ENCODE assay signal across 24 mouse cellular contexts in the genomic region with DNA sequence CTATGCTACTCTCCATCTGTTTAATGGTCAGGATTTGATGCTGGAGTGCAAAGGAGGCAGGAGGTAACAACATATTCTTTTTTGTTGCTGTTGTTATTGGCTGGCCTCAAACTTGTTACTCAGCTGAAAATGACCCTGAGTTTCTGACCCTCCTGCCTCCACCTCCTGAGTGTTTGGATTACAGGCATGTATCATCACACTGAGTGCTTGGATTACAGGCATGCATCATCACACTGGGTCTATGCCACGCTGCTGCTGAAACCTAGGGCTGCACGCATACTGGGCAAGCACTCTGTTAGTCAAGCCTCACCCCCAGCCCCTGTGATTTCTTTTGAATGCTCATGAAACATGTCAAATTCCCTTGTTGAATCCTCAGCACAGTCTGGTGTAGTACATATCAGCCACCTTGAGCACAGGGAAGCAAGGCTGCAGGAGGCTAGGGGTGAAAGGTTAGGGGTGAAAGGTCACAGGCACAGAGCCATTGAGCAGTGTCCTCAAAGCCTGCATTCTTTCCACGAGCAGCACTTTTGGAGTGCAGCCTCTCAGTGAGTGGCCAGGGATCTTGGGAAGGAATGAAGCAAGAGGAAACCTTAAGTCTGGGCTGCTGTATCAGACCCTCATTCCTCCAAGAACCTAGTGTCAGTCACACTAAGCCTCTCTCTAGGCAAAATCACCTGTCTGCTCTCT. TPM values are rescaled to one million over a fixed set of nuclear protein-coding genes. Genes with fewer than 3 reads are reported as not detected.
A peak's percentile ranks its signal among the peaks of the same experiment; 100 is the strongest.
DNase-seq lines count a peak whose midpoint lies in the region; ATAC-seq and TF ChIP-seq lines count a peak whose summit lies in the region.
"Had no signal": no experiment of that assay in that cellular context is flagged by ENCODE, and none has a peak within 500 bp of the region (broad histone marks: within the 10 kb centered on the region; RNA-seq: fewer than 3 reads in every experiment).

No protein-coding gene starts in this region.

- no peak overlapping the region for H3K9ac ChIP-seq in lung, embryonic 16.5 days (ENCODE audit: low read length)
- H3K9ac ChIP-seq: forebrain, embryonic 13.5 days; heart, embryonic 15.5 days; liver, embryonic 12.5 days had no signal

- no peak for TF ChIP-seq POLR2A in lung, adult 2 months (IDR thresholded peaks at IDR 0.05; ENCODE audit: borderline replicate concordance, extremely low read depth, low read depth, low read length)

- TF ChIP-seq CTCF in lung, adult 2 months (IDR thresholded peaks at IDR 0.05; ENCODE audit: insufficient read depth, low read length) = no peak

- no peak overlapping the region for H3K4me2 ChIP-seq in lung, embryonic 16.5 days (ENCODE audit: low read depth, low read length)
- H3K4me2 ChIP-seq: forebrain, embryonic 13.5 days; heart, embryonic 15.5 days; liver, embryonic 12.5 days had no signal

- no peaks in the 10 kb centered on the region for H3K27me3 ChIP-seq in heart, embryonic 10.5 days (ENCODE audit: insufficient read depth, poor library complexity, severe bottlenecking)
- H3K27me3 ChIP-seq in lung, embryonic 16.5 days (ENCODE audit: control insufficient read depth, insufficient read depth, low read depth, low read length) = no peaks in the 10 kb centered on the region
- H3K27me3 ChIP-seq: forebrain, embryonic 13.5 days; heart, embryonic 15.5 days; liver, embryonic 12.5 days; Patski had no signal

- no peaks in the 10 kb centered on the region for H3K9me3 ChIP-seq in heart, embryonic 10.5 days
- H3K9me3 ChIP-seq in lung, embryonic 16.5 days (ENCODE audit: control insufficient read depth, low read length) = no peaks in the 10 kb centered on the region
- H3K9me3 ChIP-seq: forebrain, embryonic 13.5 days; heart, embryonic 15.5 days; liver, embryonic 12.5 days; megakaryocyte, embryonic 14.5 days had no signal

- DNase-seq in heart, embryonic 10.5 days (ENCODE audit: low spot score) = peak; percentile 63
- DNase-seq in heart, adult 9 months (ENCODE audit: low spot score in 2 of 2) = no peak
- no peak for DNase-seq in lung, adult 2 months
- peak; percentile 48 to 51 for DNase-seq in adrenal gland, postnatal 36 days
- DNase-seq in fibroblast of lung, adult 2 months (ENCODE audit: low read depth) = peak; percentile 61
- DNase-seq: cerebellum, adult 11 months; cerebellum, postnatal 10 days; gastrocnemius, postnatal 10 days; heart, adult 11 months; heart, postnatal 4 days; kidney, adult 2 months; kidney, postnatal 4 days; layer of hippocampus, adult 9-11 months; lung, postnatal 10 days; spleen, adult 18-20 months; thymus, postnatal 25 days had no signal

- no peaks in the 10 kb centered on the region for H3K36me3 ChIP-seq in heart, embryonic 10.5 days
- H3K36me3 ChIP-seq in lung, embryonic 16.5 days (ENCODE audit: control insufficient read depth, insufficient read depth, low read length) = no peaks in the 10 kb centered on the region
- H3K36me3 ChIP-seq: heart, embryonic 15.5 days; liver, embryonic 12.5 days had no signal

- ATAC-seq in lung, embryonic 16.5 days (ENCODE audit: low read depth) = 0 out of 2 replicates have a peak, but pooled peaks have one; percentile 7
- no peak for ATAC-seq in activated CD4-positive, CD25-positive, alpha-beta regulatory T cell, adult 4 months
- ATAC-seq: forebrain, embryonic 13.5 days; liver, embryonic 12.5 days; Patski had no signal

- 62% methylated on average over 3 of the region's 3 CpGs for WGBS in heart, embryonic 10.5 days
- WGBS in lung, embryonic 16.5 days = 36% methylated on average over 3 of the region's 3 CpGs
- whole genome bisulfite sequencing in lung, adult 2 months = 48% methylated on average over 3 of the region's 3 CpGs

- no peak overlapping the region for H3K27ac ChIP-seq in heart, embryonic 10.5 days
- H3K27ac ChIP-seq in lung, embryonic 16.5 days (ENCODE audit: low read length) = no peak overlapping the region
- H3K27ac ChIP-seq: forebrain, embryonic 13.5 days; heart, embryonic 15.5 days; left cerebral cortex, adult 2 months; liver, embryonic 12.5 days had no signal

- no peak overlapping the region for H3K4me3 ChIP-seq in heart, embryonic 10.5 days
- no peak overlapping the region for H3K4me3 ChIP-seq in lung, embryonic 16.5 days (ENCODE audit: low read length)
- no peak overlapping the region for H3K4me3 ChIP-seq in lung, adult 2 months (replicated peaks; ENCODE audit: extremely low read depth, low read depth, low read length)
- H3K4me3 ChIP-seq: forebrain, embryonic 13.5 days; heart, embryonic 15.5 days; left cerebral cortex, adult 2 months; liver, embryonic 12.5 days; megakaryocyte, embryonic 14.5 days had no signal

- peaks cover 30% of the 10 kb centered on the region for H3K4me1 ChIP-seq in heart, embryonic 10.5 days
- H3K4me1 ChIP-seq in lung, embryonic 16.5 days (replicated peaks; ENCODE audit: control insufficient read depth, insufficient read depth, low read length) = 0 out of 2 replicates have a peak, but pooled peaks cover 2% of the 10 kb centered on the region
- no peaks in the 10 kb centered on the region for H3K4me1 ChIP-seq in lung, adult 2 months (ENCODE audit: control insufficient read depth, insufficient read depth, low read length)
- H3K4me1 ChIP-seq: heart, embryonic 15.5 days; liver, embryonic 12.5 days had no signal

RNA-seq across cellular contexts. Expression of gene Smad3, which starts 52.2 kb away (rescaled TPM):
- 15.2 and 20.0 TPM in 2 replicates for polyA plus RNA-seq in heart, embryonic 10.5 days (2016; fragmentation: Nextera tagmentation; extraction: Ambion mirVana)
- 18.0 and 19.5 TPM in 2 replicates for polyA plus RNA-seq in lung, embryonic 16.5 days (2015; fragmentation: Nextera tagmentation; extraction: Ambion mirVana)
- 34.6 and 41.0 TPM in 2 replicates for polyA plus RNA-seq in lung, adult 2 months (2012; rRNA removed)
- total RNA-seq in adrenal gland, postnatal 36 days (2021) = 10 to 100 TPM; 28.6 to 48.3 TPM
- polyA plus RNA-seq in activated CD4-positive, CD25-positive, alpha-beta regulatory T cell, adult 4 months (2017; shearing (Covaris generic)) = 10 to 100 TPM; 15.0 to 16.8 TPM

Comparison
In these comparisons a context has a peak if more than half of its experiments do, and no peak if none do; other contexts are left out.
1. DNase-seq: peak in heart, embryonic 10.5 days (single experiment), adrenal gland, postnatal 36 days (2 of 2) and fibroblast of lung, adult 2 months (single experiment); none in heart, adult 9 months (0 of 2) and lung, adult 2 months (single experiment).